Mouse (Mus musculus) midbrain, embryonic 11.5 days (tissue): ENCODE data around the gene Pde1a. TPM values are rescaled to one million over a fixed set of nuclear protein-coding genes. Genes with fewer than 3 reads are reported as not detected.

Experiments used
- ATAC-seq: fragments of 200-750 bp; cut with Nextera tagmentation; 2 replicates; pipeline ENCODE4 v1.8.0; 2017; ENCODE audit warnings: moderate TSS enrichment, moderate library complexity; ENCODE audit not compliant: low FRiP score
- DNase-seq: peaks from one replicate; pipeline ENCODE4 v3.0.0; 2015; ENCODE audit warnings: low spot score; ENCODE audit errors: missing footprints
- H3K27ac ChIP-seq: fragments of 300-500 bp; sonication (generic); 2 replicates; pipeline ENCODE4 v1.5.1; 2014; ENCODE audit warnings: low read depth, low read length
- H3K27me3 ChIP-seq: fragments of 300-500 bp; sonication (generic); 2 replicates; pipeline ENCODE4 v1.6.1; 2014; ENCODE audit warnings: mild to moderate bottlenecking, low read length, moderate library complexity, mixed read lengths; ENCODE audit not compliant: control insufficient read depth, insufficient read depth
- H3K36me3 ChIP-seq: fragments of 300-500 bp; sonication (generic); 2 replicates; pipeline ENCODE4 v1.6.1; 2014; ENCODE audit warnings: mild to moderate bottlenecking, low read length, moderate library complexity, mixed read lengths; ENCODE audit not compliant: control insufficient read depth, insufficient read depth
- H3K4me1 ChIP-seq: fragments of 300-500 bp; sonication (generic); 2 replicates; pipeline ENCODE4 v1.6.1; 2014; ENCODE audit warnings: low read length; ENCODE audit not compliant: control insufficient read depth, insufficient read depth
- H3K4me2 ChIP-seq: fragments of 300-500 bp; sonication (generic); 2 replicates; pipeline ENCODE4 v1.6.1; 2014; ENCODE audit warnings: mild to moderate bottlenecking, moderate library complexity
- H3K4me3 ChIP-seq: fragments of 300-500 bp; sonication (generic); 2 replicates; pipeline ENCODE4 v1.5.1; 2014; ENCODE audit warnings: low read depth, low read length
- H3K9ac ChIP-seq: fragments of 300-500 bp; sonication (generic); 2 replicates; pipeline ENCODE4 v1.6.1; 2014; ENCODE audit warnings: low read length
- H3K9me3 ChIP-seq: fragments of 300-500 bp; sonication (generic); 2 replicates; pipeline ENCODE4 v1.6.1; 2016; ENCODE audit warnings: low read length; ENCODE audit not compliant: control insufficient read depth
- WGBS: fragments of 180-500 bp; shearing (Covaris S2); extraction: QIAGEN DNeasy Blood & Tissue Kit; methylation state at CpG from one replicate; pipeline ENCODE4 v1.1.7; 2014; 5-methylcytosine and 5-hydroxymethylcytosine counted together
- polyA plus RNA-seq: library from polyadenylated mRNA; unstranded; fragments of >200 nt; fragmentation: Nextera tagmentation; extraction: Ambion mirVana; gene quantifications from 2 replicates; pipeline ENCODE4 v1.2.1, GENCODE M21; 2014

Gene Pde1a
- polyA plus RNA-seq, 1 experiment from 2014 or later = 1.2 TPM

GRCm38 (mm10) chr2:80132677-80133076, 3.4 kb upstream of the Pde1a start:
- no peak overlapping the region for H3K9ac ChIP-seq
- 91% methylated on average over 3 of the region's 3 CpGs for WGBS
- no peaks in the 10 kb centered on the region for H3K9me3 ChIP-seq
- peak; percentile 14 for DNase-seq
- H3K4me1 ChIP-seq = peaks cover 8% of the 10 kb centered on the region
- H3K36me3 ChIP-seq = no peaks in the 10 kb centered on the region
- no peak overlapping the region for H3K4me2 ChIP-seq
- no peak for ATAC-seq
- no peaks in the 10 kb centered on the region for H3K27me3 ChIP-seq
- no peak overlapping the region for H3K4me3 ChIP-seq
- H3K27ac ChIP-seq = no peak overlapping the region

- Histone ChIP-seq H3K4me2 (peak overlapping the region; percentile 6; the same call in 1 of the 2 replicates), H3K4me3 (no peak overlapping the region), H3K9ac (no peak overlapping the region), H3K9me3 (no peaks in the 10 kb centered on the region), H3K36me3 (no peaks in the 10 kb centered on the region), H3K27me3 (no peaks in the 10 kb centered on the region), H3K4me1 (peaks cover 14% of the 10 kb centered on the region), H3K27ac (no peak overlapping the region)
- 8% methylated on average over 4 of the region's 4 CpGs for WGBS
- ATAC-seq (no peak), DNase-seq (peak; percentile 81)
These were observed 2.6 kb downstream of the Pde1a start for GRCm38 (mm10) chr2:80126663-80127062.

- WGBS = 98% methylated on average over 2 of the region's 2 CpGs
- Histone ChIP-seq H3K27me3 (no peaks in the 10 kb centered on the region), H3K4me1 (no peaks in the 10 kb centered on the region), H3K9ac (no peak overlapping the region), H3K4me2 (no peak overlapping the region), H3K9me3 (no peaks in the 10 kb centered on the region), H3K4me3 (no peak overlapping the region), H3K27ac (no peak overlapping the region), H3K36me3 (no peaks in the 10 kb centered on the region)
- ATAC-seq (no peak), DNase-seq (no peak)
These were observed 42.4 kb downstream of the Pde1a start for GRCm38 (mm10) chr2:80086891-80087290.

- H3K4me2 ChIP-seq = no peak overlapping the region
- no peaks in the 10 kb centered on the region for H3K4me1 ChIP-seq
- H3K36me3 ChIP-seq = no peaks in the 10 kb centered on the region
- no peak for DNase-seq
- H3K4me3 ChIP-seq = no peak overlapping the region
- no peak overlapping the region for H3K9ac ChIP-seq
- H3K9me3 ChIP-seq = no peaks in the 10 kb centered on the region
- no peak overlapping the region for H3K27ac ChIP-seq
- WGBS = 89% methylated on average over 9 of the region's 9 CpGs
- H3K27me3 ChIP-seq = no peaks in the 10 kb centered on the region
- ATAC-seq = no peak
These were observed 49.0 kb downstream of the Pde1a start for GRCm38 (mm10) chr2:80080090-80080821.

- Histone ChIP-seq H3K9me3 (no peaks in the 10 kb centered on the region), H3K36me3 (no peaks in the 10 kb centered on the region), H3K4me2 (no peak overlapping the region), H3K4me3 (no peak overlapping the region), H3K9ac (no peak overlapping the region), H3K27me3 (no peaks in the 10 kb centered on the region), H3K4me1 (no peaks in the 10 kb centered on the region), H3K27ac (no peak overlapping the region)
- ATAC-seq (no peak), DNase-seq (no peak)
- WGBS = 93% methylated on average over 4 of the region's 4 CpGs
These were observed 49.6 kb downstream of the Pde1a start for GRCm38 (mm10) chr2:80079618-80080017.

- Histone ChIP-seq H3K4me2 (no peak overlapping the region), H3K4me1 (no peaks in the 10 kb centered on the region), H3K27me3 (no peaks in the 10 kb centered on the region), H3K36me3 (no peaks in the 10 kb centered on the region), H3K4me3 (no peak overlapping the region), H3K27ac (no peak overlapping the region), H3K9me3 (no peaks in the 10 kb centered on the region), H3K9ac (no peak overlapping the region)
- 75% methylated on average over 4 of the region's 4 CpGs for WGBS
- ATAC-seq (no peak), DNase-seq (no peak)
These were observed 52.9 kb downstream of the Pde1a start for GRCm38 (mm10) chr2:80076323-80076722.

GRCm38 (mm10) chr2:80074531-80074930, 54.7 kb downstream of the Pde1a start:
- ATAC-seq (no peak), DNase-seq (no peak)
- H3K4me3 ChIP-seq = no peak overlapping the region

GRCm38 (mm10) chr2:80074046-80074445, 55.2 kb downstream of the Pde1a start:
- H3K4me1 ChIP-seq = no peaks in the 10 kb centered on the region
- H3K36me3 ChIP-seq = no peaks in the 10 kb centered on the region
- no peaks in the 10 kb centered on the region for H3K27me3 ChIP-seq
- H3K4me3 ChIP-seq = no peak overlapping the region
- H3K9ac ChIP-seq = no peak overlapping the region
- DNase-seq (no peak), ATAC-seq (no peak)
- 46% methylated on average over 5 of the region's 5 CpGs for WGBS
- no peak overlapping the region for H3K27ac ChIP-seq
- H3K9me3 ChIP-seq = no peaks in the 10 kb centered on the region
- H3K4me2 ChIP-seq = no peak overlapping the region

More at GRCm38 (mm10) chr2:80074531-80074930, 54.7 kb downstream of the Pde1a start:
- Histone ChIP-seq H3K9me3 (no peaks in the 10 kb centered on the region), H3K27ac (no peak overlapping the region), H3K4me1 (no peaks in the 10 kb centered on the region), H3K9ac (no peak overlapping the region), H3K4me2 (no peak overlapping the region), H3K27me3 (no peaks in the 10 kb centered on the region), H3K36me3 (no peaks in the 10 kb centered on the region)
- WGBS = 83% methylated on average over 2 of the region's 2 CpGs

- ATAC-seq = no peak
These were observed 55.8 kb downstream of the Pde1a start for GRCm38 (mm10) chr2:80073426-80073825.

More at GRCm38 (mm10) chr2:80073426-80073825, 55.8 kb downstream of the Pde1a start:
- DNase-seq = no peak
- Histone ChIP-seq H3K27me3 (no peaks in the 10 kb centered on the region), H3K27ac (no peak overlapping the region), H3K9me3 (no peaks in the 10 kb centered on the region), H3K4me3 (no peak overlapping the region), H3K4me2 (no peak overlapping the region), H3K36me3 (no peaks in the 10 kb centered on the region), H3K9ac (no peak overlapping the region), H3K4me1 (no peaks in the 10 kb centered on the region)
- 82% methylated on average over 2 of the region's 2 CpGs for WGBS
